Mouse (Mus musculus) limb, embryonic 11.5 days (tissue): ENCODE results near the gene Sdc1. TPM values are rescaled to one million over a fixed set of nuclear protein-coding genes. Genes with fewer than 3 reads are reported as not detected.

ENCODE experiments used
- ATAC-seq: fragments of 200-750 bp; cut with Nextera tagmentation; 2 replicates; pipeline ENCODE4 v1.8.0; 2017; ENCODE audit warnings: low read depth; ENCODE audit not compliant: insufficient number of reproducible peaks, low FRiP score, low TSS enrichment
- DNase-seq: peaks from one replicate; pipeline ENCODE4 v3.0.0-alpha.2; 2015; ENCODE audit warnings: low spot score
- H3K27ac ChIP-seq: fragments of 300-500 bp; sonication (generic); replicated peaks from 2 replicates; pipeline ENCODE4 v1.5.1; 2014; ENCODE audit warnings: low read depth, mild to moderate bottlenecking, low read length
- H3K27me3 ChIP-seq: fragments of 300-500 bp; sonication (generic); 2 replicates; pipeline ENCODE4 v1.6.1; 2014; ENCODE audit warnings: mild to moderate bottlenecking, low read length, mixed read lengths; ENCODE audit not compliant: control insufficient read depth, insufficient read depth
- H3K36me3 ChIP-seq: fragments of 300-500 bp; sonication (generic); 2 replicates; pipeline ENCODE4 v1.6.1; 2014; ENCODE audit warnings: mild to moderate bottlenecking, low read length, moderate library complexity, mixed read lengths; ENCODE audit not compliant: control insufficient read depth, insufficient read depth
- H3K4me1 ChIP-seq: fragments of 300-500 bp; sonication (generic); 2 replicates; pipeline ENCODE4 v1.6.1; 2014; ENCODE audit warnings: low read length, mixed read lengths; ENCODE audit not compliant: control insufficient read depth, insufficient read depth
- H3K4me2 ChIP-seq: fragments of 300-500 bp; sonication (generic); 2 replicates; pipeline ENCODE4 v1.6.1; 2014; ENCODE audit warnings: low read depth, mild to moderate bottlenecking, moderate library complexity; ENCODE audit not compliant: severe bottlenecking
- H3K4me3 ChIP-seq: fragments of 300-500 bp; sonication (generic); 2 replicates; pipeline ENCODE4 v1.5.1; 2014; ENCODE audit warnings: low read depth, low read length
- H3K9ac ChIP-seq: fragments of 300-500 bp; sonication (generic); 2 replicates; pipeline ENCODE4 v1.6.1; 2014; ENCODE audit warnings: mild to moderate bottlenecking, low read length
- H3K9me3 ChIP-seq: fragments of 300-500 bp; sonication (generic); 2 replicates; pipeline ENCODE4 v1.6.1; 2016; ENCODE audit warnings: low read length; ENCODE audit not compliant: control insufficient read depth
- WGBS: fragments of 180-500 bp; shearing (Covaris S2); extraction: QIAGEN DNeasy Blood & Tissue Kit; methylation state at CpG from one replicate; pipeline ENCODE4 v1.1.7; 2014; 5-methylcytosine and 5-hydroxymethylcytosine counted together
- polyA plus RNA-seq: library from polyadenylated mRNA; unstranded; fragments of >200 nt; fragmentation: Nextera tagmentation; extraction: Ambion mirVana; gene quantifications from 2 replicates; pipeline ENCODE4 v1.2.1, GENCODE M21; 2014

The Sdc1 gene
- polyA plus RNA-seq, 1 experiment from 2014 or later: 219 TPM

GRCm38 (mm10) chr12:8842725-8843124 lies 71.6 kb downstream of the Sdc1 start:
- Histone ChIP-seq H3K4me2 (no peak overlapping the region), H3K27me3 (no peaks in the 10 kb centered on the region), H3K9me3 (no peaks in the 10 kb centered on the region), H3K36me3 (no peaks in the 10 kb centered on the region), H3K4me3 (no peak overlapping the region), H3K4me1 (peaks cover 20% of the 10 kb centered on the region), H3K27ac (no peak overlapping the region), H3K9ac (no peak overlapping the region)
- no peak for ATAC-seq
- 55% methylated on average over 7 of the region's 7 CpGs for whole genome bisulfite sequencing
- no peak for DNase-seq

Other genes with a start within 250 kb of the Sdc1 start
- not detected in 2 replicates for gene Slc7a15, start 172.3 kb upstream of the Sdc1 start, polyA plus RNA-seq
- gene Pum2, start 97.2 kb upstream of the Sdc1 start, polyA plus RNA-seq: 73.6 and 73.7 TPM in 2 replicates
- 202 and 212 TPM in 2 replicates for gene Laptm4a, start 150.3 kb downstream of the Sdc1 start, polyA plus RNA-seq
- 3.8 and 5.0 TPM in 2 replicates for gene Matn3, start 176.6 kb downstream of the Sdc1 start, polyA plus RNA-seq
- 27.3 and 31.1 TPM in 2 replicates for gene Wdr35, start 202.6 kb downstream of the Sdc1 start, polyA plus RNA-seq